Mouse (Mus musculus) limb, embryonic 11.5 days (tissue): ENCODE results near the gene Nup62. TPM values are rescaled to one million over a fixed set of nuclear protein-coding genes. Genes with fewer than 3 reads are reported as not detected.

ENCODE experiments used
- ATAC-seq: fragments of 200-750 bp; cut with Nextera tagmentation; 2 replicates; pipeline ENCODE4 v1.8.0; 2017; ENCODE audit warnings: low read depth; ENCODE audit not compliant: insufficient number of reproducible peaks, low FRiP score, low TSS enrichment
- DNase-seq: peaks from one replicate; pipeline ENCODE4 v3.0.0-alpha.2; 2015; ENCODE audit warnings: low spot score
- H3K27ac ChIP-seq: fragments of 300-500 bp; sonication (generic); replicated peaks from 2 replicates; pipeline ENCODE4 v1.5.1; 2014; ENCODE audit warnings: low read depth, mild to moderate bottlenecking, low read length
- H3K27me3 ChIP-seq: fragments of 300-500 bp; sonication (generic); 2 replicates; pipeline ENCODE4 v1.6.1; 2014; ENCODE audit warnings: mild to moderate bottlenecking, low read length, mixed read lengths; ENCODE audit not compliant: control insufficient read depth, insufficient read depth
- H3K36me3 ChIP-seq: fragments of 300-500 bp; sonication (generic); 2 replicates; pipeline ENCODE4 v1.6.1; 2014; ENCODE audit warnings: mild to moderate bottlenecking, low read length, moderate library complexity, mixed read lengths; ENCODE audit not compliant: control insufficient read depth, insufficient read depth
- H3K4me1 ChIP-seq: fragments of 300-500 bp; sonication (generic); 2 replicates; pipeline ENCODE4 v1.6.1; 2014; ENCODE audit warnings: low read length, mixed read lengths; ENCODE audit not compliant: control insufficient read depth, insufficient read depth
- H3K4me2 ChIP-seq: fragments of 300-500 bp; sonication (generic); 2 replicates; pipeline ENCODE4 v1.6.1; 2014; ENCODE audit warnings: low read depth, mild to moderate bottlenecking, moderate library complexity; ENCODE audit not compliant: severe bottlenecking
- H3K4me3 ChIP-seq: fragments of 300-500 bp; sonication (generic); 2 replicates; pipeline ENCODE4 v1.5.1; 2014; ENCODE audit warnings: low read depth, low read length
- H3K9ac ChIP-seq: fragments of 300-500 bp; sonication (generic); 2 replicates; pipeline ENCODE4 v1.6.1; 2014; ENCODE audit warnings: mild to moderate bottlenecking, low read length
- H3K9me3 ChIP-seq: fragments of 300-500 bp; sonication (generic); 2 replicates; pipeline ENCODE4 v1.6.1; 2016; ENCODE audit warnings: low read length; ENCODE audit not compliant: control insufficient read depth
- WGBS: fragments of 180-500 bp; shearing (Covaris S2); extraction: QIAGEN DNeasy Blood & Tissue Kit; methylation state at CpG from one replicate; pipeline ENCODE4 v1.1.7; 2014; 5-methylcytosine and 5-hydroxymethylcytosine counted together
- polyA plus RNA-seq: library from polyadenylated mRNA; unstranded; fragments of >200 nt; fragmentation: Nextera tagmentation; extraction: Ambion mirVana; gene quantifications from 2 replicates; pipeline ENCODE4 v1.2.1, GENCODE M21; 2014

The Nup62 gene
- 81.7 and 82.6 TPM in 2 replicates for polyA plus RNA-seq

GRCm38 (mm10) chr7:44815721-44816469, at the start of gene Nup62, which contains the start of gene Il4i1:
TSS of gene Nup62 (plus strand) at chr7:44816088.
TSS of gene Il4i1 (plus strand) at chr7:44816387.
- H3K4me2 ChIP-seq, result peak within 1 kb of the TSS; percentile 90
- ATAC-seq, result peak; percentile 96
- H3K27me3 ChIP-seq, result no peaks in the 10 kb centered on the region
- peaks cover 5% of the 10 kb centered on the region; the same call in 1 of the 2 replicates for H3K36me3 ChIP-seq
- H3K9ac ChIP-seq, result peak within 1 kb of the TSS; percentile 97
- peaks cover 23% of the 10 kb centered on the region for H3K4me1 ChIP-seq
- DNase-seq, result peak; percentile 100
- H3K27ac ChIP-seq, result peak within 1 kb of the TSS; percentile 95
- H3K9me3 ChIP-seq, result no peaks in the 10 kb centered on the region
- under 1% methylated on average over 57 of the region's 62 CpGs for WGBS
- H3K4me3 ChIP-seq, result peak within 1 kb of the TSS; percentile 81

DNA sequence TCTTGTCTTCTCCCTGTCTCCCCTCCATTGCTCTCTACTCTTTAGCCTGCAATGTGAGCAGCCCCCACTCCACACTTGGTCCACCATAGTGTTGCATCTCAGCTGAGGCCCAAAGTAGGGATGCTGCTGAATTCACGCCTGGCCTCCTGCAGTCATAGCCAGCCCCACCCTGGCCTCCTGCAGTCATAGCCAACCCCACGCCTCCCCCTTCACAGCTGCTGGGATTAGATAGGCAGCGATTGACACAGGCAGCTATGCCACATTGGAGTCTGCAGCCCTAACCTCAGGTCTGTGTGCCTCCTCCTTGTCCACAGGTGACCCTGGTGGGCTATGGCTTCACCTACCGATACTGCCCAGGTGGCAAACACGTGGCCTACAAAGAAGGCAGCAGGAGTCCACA, 47.8 kb upstream of the Nup62 start:
- Histone ChIP-seq H3K9me3 (no peaks in the 10 kb centered on the region), H3K36me3 (peaks cover 8% of the 10 kb centered on the region; the same call in 1 of the 2 replicates)
- DNase-seq, result no peak

DNA sequence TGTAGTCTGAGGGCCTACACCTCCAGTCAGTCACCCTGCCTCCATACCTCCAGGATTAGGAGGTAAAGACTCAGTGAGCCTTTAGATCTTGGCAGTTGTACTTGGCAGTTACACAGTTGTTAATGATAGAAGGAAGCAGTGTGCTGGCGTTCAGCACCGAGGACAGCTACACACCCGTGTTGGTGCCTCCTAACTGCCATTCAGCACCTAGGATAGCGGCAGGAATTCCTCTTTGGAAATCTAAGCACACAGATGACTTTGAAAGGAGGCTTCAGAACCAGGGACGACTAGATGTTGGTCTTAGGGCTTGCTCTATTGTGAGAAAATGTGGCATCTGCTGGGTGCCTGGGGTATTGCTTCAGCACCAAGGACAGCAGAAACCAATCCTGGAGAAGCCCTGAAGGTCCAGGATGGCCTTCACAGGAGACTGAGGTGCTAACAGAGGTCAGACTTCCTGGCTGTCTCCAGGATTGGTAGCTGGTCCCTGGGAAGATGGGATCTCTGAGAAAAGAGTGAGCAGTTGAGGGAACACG, 45.8 kb upstream of the Nup62 start:
- Histone ChIP-seq H3K9me3 (no peaks in the 10 kb centered on the region), H3K36me3 (peaks cover 6% of the 10 kb centered on the region; the same call in 1 of the 2 replicates), H3K9ac (no peak overlapping the region), H3K4me1 (no peaks in the 10 kb centered on the region), H3K4me3 (no peak overlapping the region), H3K27me3 (no peaks in the 10 kb centered on the region), H3K4me2 (no peak overlapping the region), H3K27ac (no peak overlapping the region)
- ATAC-seq, result no peak
- 14% methylated on average over 6 of the region's 6 CpGs for WGBS
- DNase-seq, result peak; percentile 93

More for the DNA sequence above, 47.8 kb upstream of the Nup62 start:
- no peaks in the 10 kb centered on the region for H3K27me3 ChIP-seq
- H3K9ac ChIP-seq, result no peak overlapping the region
- H3K27ac ChIP-seq, result no peak overlapping the region
- H3K4me2 ChIP-seq, result no peak overlapping the region
- H3K4me3 ChIP-seq, result no peak overlapping the region
- H3K4me1 ChIP-seq, result no peaks in the 10 kb centered on the region
- WGBS, result 82% methylated on average over 5 of the region's 5 CpGs
- no peak for ATAC-seq

DNA sequence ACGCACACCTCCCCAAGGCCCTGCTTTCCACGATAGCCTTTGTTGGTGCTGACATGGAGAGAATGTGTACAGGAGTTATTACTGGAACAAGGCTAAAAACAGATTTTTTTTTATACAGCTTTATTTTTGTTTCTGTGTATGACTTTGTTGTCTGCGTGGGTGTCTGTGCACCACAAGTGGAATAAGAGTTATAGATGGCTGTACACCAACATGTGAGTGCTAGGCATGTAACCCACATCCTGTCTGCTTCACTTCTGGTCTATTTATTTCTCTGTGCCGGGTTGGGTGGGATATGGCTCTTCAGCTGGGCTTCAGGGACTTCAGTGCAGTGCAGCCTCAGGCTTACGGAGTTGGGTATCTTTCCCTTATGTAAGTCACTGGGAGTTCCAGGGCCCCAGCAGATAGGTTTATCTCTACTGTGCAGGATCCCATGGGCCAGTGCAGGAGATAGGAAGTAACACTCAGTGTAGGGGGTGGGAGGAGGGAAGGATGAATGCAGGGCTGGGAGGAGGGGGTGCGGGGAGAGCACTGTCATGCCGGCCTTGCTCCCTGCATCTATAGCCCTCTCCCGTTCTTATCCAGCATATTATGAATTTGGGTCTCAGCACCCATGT, 43.2 kb upstream of the Nup62 start:
- 92% methylated on average over 8 of the region's 8 CpGs for WGBS

DNA sequence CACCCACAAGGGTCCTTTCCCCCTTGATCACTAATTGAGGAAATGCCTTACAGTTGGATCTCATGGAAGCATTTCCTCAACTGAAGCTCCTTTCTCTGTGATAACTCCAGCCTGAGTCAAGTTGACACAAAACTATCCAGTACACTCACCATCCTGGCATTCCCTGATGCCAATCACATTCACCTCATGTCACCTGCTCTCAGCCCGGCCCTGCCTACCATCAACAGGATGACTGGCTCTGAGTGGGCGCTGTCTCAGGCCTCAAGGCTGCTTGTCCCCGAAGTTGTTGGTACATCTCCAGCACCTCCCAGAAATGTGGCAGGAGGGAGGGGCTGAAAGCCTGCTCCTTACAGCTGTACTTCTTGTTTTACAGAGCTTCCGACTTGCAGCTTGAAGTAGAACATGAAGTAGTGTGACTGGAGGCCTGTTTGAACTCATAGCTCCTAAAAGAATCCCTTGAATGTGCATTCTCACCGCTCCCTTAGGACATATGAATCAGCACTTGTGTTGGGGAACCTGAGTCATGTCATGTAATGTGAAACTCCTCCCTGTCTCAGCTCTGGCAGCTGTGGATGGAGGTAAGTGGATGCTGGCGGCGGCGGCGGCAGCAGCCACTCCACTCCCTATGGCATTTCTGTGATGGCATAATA, 38.9 kb upstream of the Nup62 start:
- no peaks in the 10 kb centered on the region for H3K4me1 ChIP-seq
- no peak overlapping the region for H3K4me2 ChIP-seq
- H3K9ac ChIP-seq, result no peak overlapping the region
- H3K27me3 ChIP-seq, result no peaks in the 10 kb centered on the region
- DNase-seq (no peak), ATAC-seq (no peak)
- no peaks in the 10 kb centered on the region for H3K9me3 ChIP-seq
- no peak overlapping the region for H3K4me3 ChIP-seq
- 89% methylated on average over 9 of the region's 9 CpGs for WGBS
- H3K27ac ChIP-seq, result no peak overlapping the region
- peaks cover 5% of the 10 kb centered on the region; the same call in 1 of the 2 replicates for H3K36me3 ChIP-seq

More for the DNA sequence above, 43.2 kb upstream of the Nup62 start:
- no peaks in the 10 kb centered on the region for H3K27me3 ChIP-seq
- H3K9me3 ChIP-seq, result no peaks in the 10 kb centered on the region
- no peak overlapping the region for H3K4me3 ChIP-seq
- H3K9ac ChIP-seq, result no peak overlapping the region
- DNase-seq (no peak), ATAC-seq (no peak)
- no peak overlapping the region for H3K4me2 ChIP-seq
- no peaks in the 10 kb centered on the region for H3K4me1 ChIP-seq
- no peak overlapping the region for H3K27ac ChIP-seq
- peaks cover 8% of the 10 kb centered on the region; the same call in 1 of the 2 replicates for H3K36me3 ChIP-seq

DNA sequence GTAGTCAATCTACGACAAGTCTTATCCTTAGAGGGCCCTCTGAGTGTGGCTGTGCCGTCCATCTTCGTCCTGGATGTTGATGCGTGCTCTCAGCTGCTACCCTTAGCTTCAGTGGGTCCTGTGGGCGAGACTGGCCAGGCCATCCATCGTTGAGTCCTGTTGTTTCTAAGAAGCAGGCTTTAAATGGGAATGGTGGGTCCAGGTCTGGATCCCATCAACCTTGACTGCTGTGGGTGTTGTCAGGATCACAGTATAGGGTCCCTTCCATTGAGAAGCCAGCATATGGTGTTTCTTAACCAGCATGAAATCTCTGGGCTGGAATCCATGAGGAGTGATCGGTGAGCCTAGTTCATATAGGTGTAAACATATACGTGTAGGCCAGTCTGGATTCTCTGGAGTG, 35.8 kb upstream of the Nup62 start:
- Histone ChIP-seq H3K4me3 (no peak overlapping the region), H3K9me3 (no peaks in the 10 kb centered on the region), H3K36me3 (peaks cover 5% of the 10 kb centered on the region; the same call in 1 of the 2 replicates), H3K4me2 (no peak overlapping the region), H3K9ac (no peak overlapping the region), H3K27ac (no peak overlapping the region), H3K27me3 (no peaks in the 10 kb centered on the region), H3K4me1 (no peaks in the 10 kb centered on the region)
- 87% methylated on average over 8 of the region's 8 CpGs for WGBS
- ATAC-seq, result no peak
- no peak for DNase-seq

GRCm38 (mm10) chr7:44789531-44789930, 26.4 kb upstream of the Nup62 start:
- no peaks in the 10 kb centered on the region for H3K4me1 ChIP-seq
- H3K27ac ChIP-seq, result no peak overlapping the region
- H3K4me2 ChIP-seq, result no peak overlapping the region
- H3K27me3 ChIP-seq, result no peaks in the 10 kb centered on the region
- 78% methylated on average over 3 of the region's 3 CpGs for WGBS
- ATAC-seq (no peak), DNase-seq (no peak)
- H3K9me3 ChIP-seq, result no peaks in the 10 kb centered on the region
- H3K9ac ChIP-seq, result no peak overlapping the region
- no peak overlapping the region for H3K4me3 ChIP-seq
- H3K36me3 ChIP-seq, result no peaks in the 10 kb centered on the region

- Histone ChIP-seq H3K9me3 (no peaks in the 10 kb centered on the region), H3K27me3 (no peaks in the 10 kb centered on the region), H3K9ac (no peak overlapping the region), H3K4me2 (no peak overlapping the region), H3K4me1 (no peaks in the 10 kb centered on the region), H3K27ac (no peak overlapping the region), H3K36me3 (no peaks in the 10 kb centered on the region), H3K4me3 (no peak overlapping the region)
- DNase-seq (no peak), ATAC-seq (no peak)
- WGBS, result 60% methylated on average over 4 of the region's 4 CpGs
Observed at GRCm38 (mm10) chr7:44790066-44790465, 25.8 kb upstream of the Nup62 start.
